Mouse (Mus musculus): ENCODE data around the gene C530008M17Rik.

DNA sequence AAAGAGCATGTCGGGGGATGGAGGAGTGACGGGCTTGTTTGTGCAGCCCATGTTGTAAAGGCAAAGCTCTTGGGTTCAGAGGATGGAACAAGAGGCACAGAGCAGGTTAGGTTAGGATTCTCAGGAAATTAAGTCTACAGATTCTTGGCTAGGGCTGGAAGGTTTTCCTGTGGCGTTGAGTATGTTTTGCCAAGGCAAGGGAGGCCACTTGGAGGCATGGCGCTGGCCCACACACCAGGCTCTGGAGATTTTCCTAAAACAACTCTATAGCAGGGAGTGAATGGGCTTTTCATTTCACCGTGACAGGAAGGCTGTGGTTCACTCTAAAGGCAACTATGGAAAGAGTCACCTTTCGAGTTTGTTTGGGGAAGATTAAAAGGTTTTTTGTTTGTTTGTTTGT lies 32.3 kb downstream of the C530008M17Rik start:
- TF ChIP-seq CTCF (conservative IDR thresholded peaks at IDR 0.05; ENCODE audit: low read length) = no peak
- no peak for TF ChIP-seq NANOG (IDR thresholded peaks at IDR 0.05; ENCODE audit: borderline replicate concordance, low read length)

All from E14TG2a.4 (cell line).